8 mouse cellular contexts compared by ENCODE assay signal in the genomic region with DNA sequence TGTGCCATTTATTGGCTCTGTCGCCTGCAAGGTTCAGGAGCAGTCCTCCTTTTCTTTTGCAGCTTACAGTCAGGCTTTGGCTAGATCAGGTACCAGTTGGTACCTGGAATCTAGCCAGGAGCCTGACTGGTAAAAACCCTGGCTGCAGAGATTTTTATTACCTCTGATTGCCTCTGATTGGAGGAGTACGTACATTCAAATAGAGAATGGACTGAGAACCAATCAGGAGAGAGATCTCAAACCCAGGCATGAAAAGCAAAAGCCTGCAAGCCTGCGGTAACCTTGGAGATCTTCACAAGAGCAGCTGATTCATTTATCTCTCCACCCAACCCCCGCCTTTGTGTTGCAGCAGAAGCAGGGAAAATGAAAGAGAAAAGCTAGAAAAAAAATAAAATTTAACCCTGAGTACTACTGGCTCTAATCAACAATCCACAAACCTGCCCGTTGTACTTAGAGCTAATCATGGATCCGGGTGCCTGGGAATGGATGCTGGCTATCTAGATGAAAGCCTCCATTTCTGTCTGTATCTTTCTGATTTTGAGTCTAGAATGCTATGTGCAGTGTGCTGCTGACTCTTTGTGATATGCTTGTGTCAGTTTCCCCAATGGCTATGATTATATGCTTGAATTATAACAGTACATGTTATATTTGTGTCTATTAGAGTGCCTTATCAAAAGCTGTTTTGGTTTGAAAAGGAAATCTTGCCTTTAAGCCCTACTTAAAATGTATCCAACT.
DNase-seq lines count a peak whose midpoint lies in the region; ATAC-seq lines count a peak whose summit lies in the region.

No protein-coding gene starts in this region.

- WGBS in limb, embryonic 11.5 days: 61% methylated on average over 6 of the region's 6 CpGs
- 61% methylated on average over 6 of the region's 6 CpGs for WGBS in limb, embryonic 10.5 days
- 42% methylated on average over 6 of the region's 6 CpGs for WGBS in forebrain, embryonic 11.5 days

- H3K4me2 ChIP-seq in limb, embryonic 11.5 days (ENCODE audit: low read depth, severe bottlenecking): no peak overlapping the region
- peak overlapping the region; percentile 12; the same call in 1 of the 2 replicates for H3K4me2 ChIP-seq in forebrain, embryonic 11.5 days (ENCODE audit: low read depth, low read length, severe bottlenecking)

- H3K9ac ChIP-seq in limb, embryonic 11.5 days (ENCODE audit: low read length): no peak overlapping the region
- 0 out of 2 replicates have a peak overlapping the region, but pooled peaks have one; percentile 21 for H3K9ac ChIP-seq in forebrain, embryonic 11.5 days (ENCODE audit: low read length)

- DNase-seq in limb, embryonic 11.5 days (ENCODE audit: low spot score): no peak
- no peak for DNase-seq in limb, embryonic 10.5 days (ENCODE audit: low spot score)
- peak; percentile 52 for DNase-seq in forebrain, embryonic 11.5 days (ENCODE audit: low spot score)
- DNase-seq in kidney, postnatal 14 days: peak; percentile 2
- peak; percentile 23 for DNase-seq in lung, postnatal 14 days
- DNase-seq in right cerebral cortex, postnatal 36 days (ENCODE audit: low spot score in 2 of 2): peak; percentile 43 to 78
- DNase-seq in ovary, postnatal 36 days (ENCODE audit: low spot score): no peak
- DNase-seq in thymus, postnatal 0 days (ENCODE audit: low spot score): no peak

- H3K27me3 ChIP-seq in limb, embryonic 11.5 days (ENCODE audit: control insufficient read depth, insufficient read depth, low read length): no peaks in the 10 kb centered on the region
- no peaks in the 10 kb centered on the region for H3K27me3 ChIP-seq in limb, embryonic 10.5 days (ENCODE audit: low read depth, poor library complexity, severe bottlenecking)
- no peaks in the 10 kb centered on the region for H3K27me3 ChIP-seq in forebrain, embryonic 11.5 days (ENCODE audit: control insufficient read depth, insufficient read depth, low read length)

- H3K4me1 ChIP-seq in limb, embryonic 11.5 days (ENCODE audit: control insufficient read depth, insufficient read depth, low read length): no peaks in the 10 kb centered on the region
- no peaks in the 10 kb centered on the region for H3K4me1 ChIP-seq in limb, embryonic 10.5 days
- no peaks in the 10 kb centered on the region for H3K4me1 ChIP-seq in forebrain, embryonic 11.5 days (replicated peaks; ENCODE audit: control insufficient read depth, insufficient read depth, low read length)

- H3K4me3 ChIP-seq in limb, embryonic 11.5 days (ENCODE audit: low read depth, low read length): no peak overlapping the region
- no peak overlapping the region for H3K4me3 ChIP-seq in limb, embryonic 10.5 days
- no peak overlapping the region for H3K4me3 ChIP-seq in forebrain, embryonic 11.5 days (ENCODE audit: low read depth, low read length)

- peak; percentile 35; the same call in 1 of the 2 replicates for ATAC-seq in limb, embryonic 11.5 days (ENCODE audit: insufficient number of reproducible peaks, low FRiP score, low TSS enrichment, low read depth)
- peak; percentile 97 for ATAC-seq in forebrain, embryonic 11.5 days (replicated peaks; ENCODE audit: low FRiP score)

- no peaks in the 10 kb centered on the region for H3K9me3 ChIP-seq in limb, embryonic 11.5 days (ENCODE audit: control insufficient read depth, low read length)
- H3K9me3 ChIP-seq in limb, embryonic 10.5 days (replicated peaks): no peaks in the 10 kb centered on the region
- no peaks in the 10 kb centered on the region; the same call in 1 of the 2 replicates for H3K9me3 ChIP-seq in forebrain, embryonic 11.5 days (ENCODE audit: control insufficient read depth, low read length)

- H3K27ac ChIP-seq in limb, embryonic 11.5 days (replicated peaks; ENCODE audit: low read depth, low read length): no peak overlapping the region
- H3K27ac ChIP-seq in limb, embryonic 10.5 days: no peak overlapping the region
- peak overlapping the region; percentile 76; the same call in 1 of the 2 replicates for H3K27ac ChIP-seq in forebrain, embryonic 11.5 days (ENCODE audit: low read depth, low read length)

- no peaks in the 10 kb centered on the region for H3K36me3 ChIP-seq in limb, embryonic 11.5 days (ENCODE audit: control insufficient read depth, insufficient read depth, low read length)
- no peaks in the 10 kb centered on the region for H3K36me3 ChIP-seq in limb, embryonic 10.5 days
- no peaks in the 10 kb centered on the region for H3K36me3 ChIP-seq in forebrain, embryonic 11.5 days (ENCODE audit: control insufficient read depth, insufficient read depth, low read length)

Comparison
In these comparisons a context has a peak if more than half of its experiments do, and no peak if none do; other contexts are left out.
1. DNase-seq: peak in forebrain, embryonic 11.5 days (single experiment), kidney, postnatal 14 days (single experiment), lung, postnatal 14 days (single experiment) and right cerebral cortex, postnatal 36 days (2 of 2); none in limb, embryonic 11.5 days (single experiment), limb, embryonic 10.5 days (single experiment), ovary, postnatal 36 days (single experiment) and thymus, postnatal 0 days (single experiment).